In genomic region chr2:113584068-113584467, GRCm38 (mm10) we compare ENCODE assay signal across 32 mouse cellular contexts.
DNase-seq lines count a peak whose midpoint lies in the region; ATAC-seq lines count a peak whose summit lies in the region.
"Had no signal": no experiment of that assay in that cellular context is flagged by ENCODE, and none has a peak within 500 bp of the region (broad histone marks: within the 10 kb centered on the region; RNA-seq: fewer than 3 reads in every experiment).

No protein-coding gene starts in this region.

- no peaks in the 10 kb centered on the region for H3K36me3 ChIP-seq in heart, embryonic 11.5 days (ENCODE audit: control insufficient read depth, insufficient read depth, low read length)
- no peaks in the 10 kb centered on the region for H3K36me3 ChIP-seq in embryonic facial prominence, embryonic 14.5 days (ENCODE audit: control insufficient read depth, insufficient read depth, low read length)
- H3K36me3 ChIP-seq in stomach, embryonic 16.5 days (ENCODE audit: control insufficient read depth, insufficient read depth, low read length): no peaks in the 10 kb centered on the region
- H3K36me3 ChIP-seq in liver, embryonic 12.5 days: no peaks in the 10 kb centered on the region
- H3K36me3 ChIP-seq: embryonic facial prominence, embryonic 13.5 days; forebrain, embryonic 12.5 days; heart, embryonic 10.5 days; hindbrain, embryonic 12.5 days; intestine, embryonic 15.5 days; limb, embryonic 15.5 days; lung, embryonic 15.5 days had no signal

- no peak overlapping the region for H3K27ac ChIP-seq in heart, embryonic 11.5 days (ENCODE audit: low read depth, low read length)
- H3K27ac ChIP-seq in embryonic facial prominence, embryonic 14.5 days (replicated peaks; ENCODE audit: low read depth, low read length): no peak overlapping the region
- peak overlapping the region; percentile 11; the same call in 1 of the 2 replicates for H3K27ac ChIP-seq in stomach, embryonic 16.5 days (ENCODE audit: low read length)
- no peak overlapping the region for H3K27ac ChIP-seq in liver, embryonic 12.5 days
- H3K27ac ChIP-seq: embryonic facial prominence, embryonic 13.5 days; forebrain, embryonic 12.5 days; heart, embryonic 10.5 days; hindbrain, embryonic 12.5 days; hindbrain, postnatal 0 days; intestine, embryonic 15.5 days; layer of hippocampus, adult 2 months; limb, embryonic 15.5 days; liver, embryonic 14.5 days; lung, embryonic 15.5 days had no signal

- H3K9ac ChIP-seq in heart, embryonic 11.5 days (ENCODE audit: low read depth, low read length): no peak overlapping the region
- H3K9ac ChIP-seq in embryonic facial prominence, embryonic 14.5 days (ENCODE audit: low read depth, low read length): no peak overlapping the region
- no peak overlapping the region for H3K9ac ChIP-seq in stomach, embryonic 16.5 days (ENCODE audit: low read length)
- no peak overlapping the region for H3K9ac ChIP-seq in liver, embryonic 12.5 days
- H3K9ac ChIP-seq: embryonic facial prominence, embryonic 13.5 days; forebrain, embryonic 12.5 days; hindbrain, embryonic 12.5 days; intestine, embryonic 15.5 days; limb, embryonic 15.5 days; liver, embryonic 14.5 days; lung, embryonic 15.5 days had no signal

- ATAC-seq in heart, embryonic 11.5 days (replicated peaks; ENCODE audit: insufficient number of reproducible peaks, low FRiP score, low TSS enrichment): no peak
- no peak for ATAC-seq in embryonic facial prominence, embryonic 14.5 days (ENCODE audit: low read depth)
- peak; percentile 83; the same call in 1 of the 2 replicates for ATAC-seq in stomach, embryonic 16.5 days (ENCODE audit: insufficient read depth, low FRiP score)
- ATAC-seq in liver, embryonic 12.5 days: no peak
- ATAC-seq: CD4-positive, CD25-positive, alpha-beta regulatory T cell, adult 4 months; hindbrain, postnatal 0 days; intestine, embryonic 15.5 days; midbrain, embryonic 16.5 days had no signal

- 80% methylated on average over 8 of the region's 8 CpGs for WGBS in heart, embryonic 11.5 days (ENCODE audit: insufficient replicate concordance)
- 71% methylated on average over 8 of the region's 8 CpGs for whole genome bisulfite sequencing in embryonic facial prominence, embryonic 14.5 days
- 39% methylated on average over 8 of the region's 8 CpGs for WGBS in stomach, embryonic 16.5 days
- WGBS in liver, embryonic 12.5 days (ENCODE audit: insufficient replicate concordance): 73% methylated on average over 8 of the region's 8 CpGs

- H3K4me2 ChIP-seq in heart, embryonic 11.5 days: no peak overlapping the region
- no peak overlapping the region for H3K4me2 ChIP-seq in embryonic facial prominence, embryonic 14.5 days (ENCODE audit: low read depth, low read length)
- H3K4me2 ChIP-seq in stomach, embryonic 16.5 days (ENCODE audit: low read depth, low read length): no peak overlapping the region
- H3K4me2 ChIP-seq in liver, embryonic 12.5 days: no peak overlapping the region
- H3K4me2 ChIP-seq: embryonic facial prominence, embryonic 13.5 days; forebrain, embryonic 12.5 days; hindbrain, embryonic 12.5 days; intestine, embryonic 15.5 days; limb, embryonic 15.5 days; lung, embryonic 15.5 days; midbrain, embryonic 11.5 days had no signal

- no peaks in the 10 kb centered on the region for H3K4me1 ChIP-seq in heart, embryonic 11.5 days (ENCODE audit: control insufficient read depth, insufficient read depth, low read length)
- H3K4me1 ChIP-seq in embryonic facial prominence, embryonic 14.5 days (ENCODE audit: control insufficient read depth, insufficient read depth, low read length): no peaks in the 10 kb centered on the region
- no peaks in the 10 kb centered on the region for H3K4me1 ChIP-seq in stomach, embryonic 16.5 days (ENCODE audit: control insufficient read depth, insufficient read depth, low read length)
- no peaks in the 10 kb centered on the region for H3K4me1 ChIP-seq in liver, embryonic 12.5 days
- H3K4me1 ChIP-seq: embryonic facial prominence, embryonic 13.5 days; hindbrain, embryonic 12.5 days; intestine, embryonic 15.5 days; limb, embryonic 15.5 days; lung, embryonic 15.5 days had no signal

- no peaks in the 10 kb centered on the region for H3K9me3 ChIP-seq in heart, embryonic 11.5 days (replicated peaks; ENCODE audit: control insufficient read depth, low read length)
- no peaks in the 10 kb centered on the region for H3K9me3 ChIP-seq in embryonic facial prominence, embryonic 14.5 days (ENCODE audit: control insufficient read depth, low read length)
- no peaks in the 10 kb centered on the region for H3K9me3 ChIP-seq in stomach, embryonic 16.5 days (replicated peaks; ENCODE audit: control insufficient read depth, low read length)
- H3K9me3 ChIP-seq in liver, embryonic 12.5 days (replicated peaks): no peaks in the 10 kb centered on the region
- H3K9me3 ChIP-seq: embryonic facial prominence, embryonic 13.5 days; forebrain, embryonic 12.5 days; heart, embryonic 10.5 days; hindbrain, embryonic 12.5 days; intestine, embryonic 15.5 days; limb, embryonic 15.5 days; lung, embryonic 15.5 days had no signal

- no peaks in the 10 kb centered on the region for H3K27me3 ChIP-seq in heart, embryonic 11.5 days (ENCODE audit: control insufficient read depth, insufficient read depth, low read length)
- H3K27me3 ChIP-seq in embryonic facial prominence, embryonic 14.5 days (replicated peaks; ENCODE audit: control insufficient read depth, insufficient read depth, low read length): no peaks in the 10 kb centered on the region
- no peaks in the 10 kb centered on the region for H3K27me3 ChIP-seq in stomach, embryonic 16.5 days (ENCODE audit: control insufficient read depth, insufficient read depth, low read length)
- H3K27me3 ChIP-seq in liver, embryonic 12.5 days (replicated peaks): no peaks in the 10 kb centered on the region
- H3K27me3 ChIP-seq: embryonic facial prominence, embryonic 13.5 days; forebrain, embryonic 12.5 days; hindbrain, embryonic 12.5 days; intestine, embryonic 15.5 days; limb, embryonic 15.5 days; lung, embryonic 15.5 days had no signal

- no peak overlapping the region for H3K4me3 ChIP-seq in heart, embryonic 11.5 days (ENCODE audit: low read depth, low read length)
- H3K4me3 ChIP-seq in embryonic facial prominence, embryonic 14.5 days (ENCODE audit: low read depth, low read length): no peak overlapping the region
- H3K4me3 ChIP-seq in stomach, embryonic 16.5 days (replicated peaks; ENCODE audit: low read length): no peak overlapping the region
- H3K4me3 ChIP-seq in liver, embryonic 12.5 days: no peak overlapping the region
- H3K4me3 ChIP-seq: embryonic facial prominence, embryonic 13.5 days; forebrain, embryonic 12.5 days; heart, embryonic 10.5 days; hindbrain, embryonic 12.5 days; intestine, embryonic 15.5 days; layer of hippocampus, adult 2 months; limb, embryonic 15.5 days; lung, embryonic 15.5 days had no signal

- DNase-seq in heart, adult 11 months: peak; percentile 31
- DNase-seq in 3T3-L1 (ENCODE audit: low read depth, low spot score): peak; percentile 89
- peak; percentile 31 for DNase-seq in embryonic facial prominence, embryonic 14.5 days (ENCODE audit: low spot score)
- DNase-seq in thymus, adult 18-20 months: no peak
- DNase-seq: adrenal gland, adult 8-10 months; cerebellum, adult 11 months; cerebellum, adult 9-10 months; cerebellum, postnatal 36 days; gastrocnemius, postnatal 10 days; heart, postnatal 36 days; kidney, adult 2 months; kidney, postnatal 36 days; left cerebral cortex, postnatal 4 days; right cerebral cortex, adult 18-20 months; spleen, adult 18-20 months; thymus, postnatal 36 days had no signal

Comparison
In these comparisons a context has a peak if more than half of its experiments do, and no peak if none do; other contexts are left out.
1. DNase-seq: peak in heart, adult 11 months (single experiment), 3T3-L1 (single experiment) and embryonic facial prominence, embryonic 14.5 days (single experiment); none in thymus, adult 18-20 months (0 of 2).